Mouse (Mus musculus) lung, adult 2 months (tissue): ENCODE results near the gene Qser1.
"Not testable (repeated sequence)": the region's sequence is repeated elsewhere in the genome, so short reads cannot be mapped to it uniquely, and the experiment has no call there.

Experiments used
- CTCF ChIP-seq: fragments of 200-500 bp; IDR thresholded peaks from 2 replicates; pipeline ENCODE4 v1.5.1; 2011; ENCODE audit warnings: mild to moderate bottlenecking, low read length, control low read depth; ENCODE audit not compliant: insufficient read depth
- POLR2A ChIP-seq: fragments of 200-500 bp; IDR thresholded peaks from 2 replicates; pipeline ENCODE4 v1.6.1; 2011; ENCODE audit warnings: low read depth, mild to moderate bottlenecking, control low read depth, low read length, borderline replicate concordance; ENCODE audit errors: extremely low read depth

DNA sequence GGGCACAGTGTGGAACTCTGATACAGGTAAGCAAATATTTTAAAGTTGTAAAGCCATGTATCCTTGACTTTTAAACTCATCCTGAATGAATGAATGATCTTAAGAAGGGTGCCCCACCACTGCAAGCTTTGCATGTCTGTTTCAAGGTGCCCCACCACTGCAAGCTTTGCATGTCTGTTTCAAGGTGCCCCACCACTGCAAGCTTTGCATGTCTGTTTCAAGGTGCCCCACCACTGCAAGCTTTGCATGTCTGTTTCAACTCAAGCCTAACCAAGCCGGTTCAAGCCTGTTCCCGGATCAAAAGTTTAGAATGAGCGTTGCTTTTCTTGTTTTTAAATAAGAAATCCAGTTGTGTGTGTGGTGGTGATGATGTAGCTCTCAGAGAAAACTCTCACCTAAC lies 2.2 kb upstream of the Qser1 start:
- TF ChIP-seq CTCF, POLR2A: not testable (repeated sequence)
